Mouse (Mus musculus) layer of hippocampus, adult 9-10 months (tissue): ENCODE measurements at regions not wholly inside any gene's neighbourhood (a gene's known extent, or its start where the extent isn't known, plus 50 kb on each side); places are given as distances from the start of the nearest gene placed in this dataset.

Experiments
- DNase-seq: peaks from one replicate; pipeline ENCODE4 v3.0.0; 2022; ENCODE audit warnings: low spot score

DNA sequence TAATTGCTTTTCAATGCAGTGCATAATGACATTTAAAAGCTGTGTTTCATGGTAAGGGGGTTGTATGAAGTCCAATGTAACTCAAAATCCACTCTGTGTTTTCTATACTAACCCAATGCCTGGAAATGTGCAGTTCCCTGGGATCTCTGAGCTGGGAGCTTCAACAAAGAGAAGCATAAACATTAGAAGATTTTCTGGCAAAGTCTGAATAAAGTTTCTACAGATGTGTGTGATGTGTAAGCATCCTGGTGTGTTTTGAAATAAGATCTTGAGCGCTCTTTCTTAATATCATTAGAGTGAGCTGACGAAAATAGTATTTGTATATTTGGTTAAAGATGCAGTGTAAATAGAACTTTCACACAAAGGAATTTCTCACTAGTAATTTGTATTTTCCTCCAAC lies 212.2 kb upstream of the Ferd3l start:
- DNase-seq: no peak

GRCm38 (mm10) chr12:33717053-33717452 lies 211.2 kb upstream of the Ferd3l start:
- DNase-seq: no peak

GRCm38 (mm10) chr12:33717601-33718260 lies 210.5 kb upstream of the Ferd3l start:
- DNase-seq: no peak

DNA sequence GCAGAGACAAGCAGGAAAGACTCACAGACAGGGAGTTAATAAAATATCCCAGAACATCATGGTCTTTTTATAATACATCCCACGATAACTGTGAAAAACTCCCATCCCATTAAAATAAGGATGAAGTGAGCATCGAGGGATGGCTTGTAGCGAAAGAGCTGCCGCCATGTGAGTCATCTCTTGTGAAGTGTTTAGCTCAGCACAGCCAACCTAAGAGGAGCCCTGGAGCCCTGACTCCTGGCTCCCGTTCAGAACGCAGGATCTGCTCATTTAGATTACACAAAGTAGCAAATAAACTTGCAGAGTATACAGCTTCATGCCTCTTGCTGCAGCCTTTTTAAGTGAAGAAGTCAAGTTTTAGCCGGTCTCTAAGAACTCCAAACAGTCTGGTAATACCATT lies 209.2 kb upstream of the Ferd3l start:
- no peak for DNase-seq

GRCm38 (mm10) chr12:33731937-33732336 lies 196.3 kb upstream of the Ferd3l start:
- no peak for DNase-seq

GRCm38 (mm10) chr12:33775563-33776468 lies 152.4 kb upstream of the Ferd3l start:
- DNase-seq: no peak

DNA sequence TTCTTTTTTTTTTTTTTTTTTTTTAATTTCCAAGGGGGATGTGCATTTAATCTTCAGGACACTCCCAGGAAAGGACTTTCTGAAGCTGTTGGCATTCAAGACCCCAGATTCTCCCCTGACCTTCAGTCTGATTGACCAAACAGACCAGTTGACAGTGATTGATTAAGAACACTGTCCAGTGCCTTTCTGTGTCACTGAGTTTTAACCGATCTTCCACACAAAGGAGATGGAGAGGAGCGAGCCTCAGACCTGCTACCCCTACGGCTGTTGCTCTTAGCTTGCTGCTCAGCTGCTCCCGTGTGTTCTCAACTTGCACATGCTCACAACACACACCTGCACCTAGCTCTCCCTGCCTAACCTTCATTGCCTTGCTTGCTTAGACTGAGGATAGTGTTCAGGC lies 149.7 kb upstream of the Ferd3l start:
- no peak for DNase-seq

- DNase-seq: no peak
Observed at GRCm38 (mm10) chr12:33779898-33780297, 148.3 kb upstream of the Ferd3l start.

- no peak for DNase-seq
Observed at GRCm38 (mm10) chr12:33804206-33804791, 123.9 kb upstream of the Ferd3l start.

DNA sequence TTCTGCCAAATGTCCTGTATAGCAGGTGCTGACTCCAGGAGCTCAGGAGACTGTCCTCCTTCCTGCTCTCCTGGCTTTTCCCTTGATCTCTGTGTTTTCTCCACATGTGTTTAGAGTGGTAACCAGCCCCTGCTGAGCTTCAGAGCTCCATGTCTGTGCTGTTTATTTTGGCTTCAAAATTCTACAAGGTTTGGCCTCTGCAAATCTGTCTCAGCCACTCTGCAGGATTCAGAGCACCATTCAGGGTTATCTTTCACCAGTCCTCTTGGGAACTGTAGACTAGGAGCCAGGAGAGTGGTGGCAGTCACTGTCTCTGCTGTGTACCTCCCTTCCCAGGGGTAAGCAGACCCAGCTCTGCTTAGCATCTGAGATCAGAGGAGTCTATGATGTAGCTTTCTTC lies 102.7 kb upstream of the Ferd3l start:
- no peak for DNase-seq

DNA sequence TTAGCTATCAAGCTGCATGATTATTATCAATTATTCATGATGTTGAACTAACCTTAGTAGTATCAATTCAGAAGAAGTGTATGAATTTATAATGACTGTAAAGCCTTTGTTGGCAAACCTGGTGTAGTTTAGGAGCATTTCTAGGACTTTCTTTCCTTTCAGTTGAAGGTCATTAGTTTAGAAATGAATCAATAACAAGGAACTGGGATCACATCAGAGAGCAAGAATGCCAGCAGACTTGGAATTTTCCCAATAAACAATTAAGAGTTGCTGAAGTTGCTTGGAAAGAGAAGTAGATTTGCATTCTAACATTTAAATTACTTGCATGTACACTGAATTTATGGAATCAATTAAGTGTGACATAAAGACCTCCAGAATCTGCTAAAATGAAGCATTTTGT lies 79.1 kb upstream of the Ferd3l start:
- no peak for DNase-seq

GRCm38 (mm10) chr12:33851736-33852135 lies 76.5 kb upstream of the Ferd3l start:
- DNase-seq: no peak
